Mouse (Mus musculus) liver, embryonic 12.5 days (tissue): ENCODE measurements around the gene Camta1. TPM values are rescaled to one million over a fixed set of nuclear protein-coding genes. Genes with fewer than 3 reads are reported as not detected.

Experiments
- ATAC-seq: fragments of 200-750 bp; cut with Nextera tagmentation; 2 replicates; pipeline ENCODE4 v1.8.0; 2017; ENCODE audit warnings: moderate number of reproducible peaks, mild to moderate bottlenecking, moderate library complexity
- H3K27ac ChIP-seq: fragments of 300-500 bp; sonication (generic); 2 replicates; pipeline ENCODE4 v1.5.1; 2016; ENCODE audit warnings: mild to moderate bottlenecking
- H3K27me3 ChIP-seq: fragments of 300-500 bp; sonication (generic); replicated peaks from 2 replicates; pipeline ENCODE4 v1.6.1; 2016; ENCODE audit warnings: mild to moderate bottlenecking, moderate library complexity
- H3K36me3 ChIP-seq: fragments of 300-500 bp; sonication (generic); 2 replicates; pipeline ENCODE4 v1.6.1; 2016; ENCODE audit warnings: mild to moderate bottlenecking, moderate library complexity
- H3K4me1 ChIP-seq: fragments of 300-500 bp; sonication (generic); 2 replicates; pipeline ENCODE4 v1.6.1; 2016
- H3K4me2 ChIP-seq: fragments of 300-500 bp; sonication (generic); 2 replicates; pipeline ENCODE4 v1.6.1; 2016; ENCODE audit warnings: mild to moderate bottlenecking, moderate library complexity
- H3K4me3 ChIP-seq: fragments of 300-500 bp; sonication (generic); 2 replicates; pipeline ENCODE4 v1.5.1; 2016; ENCODE audit warnings: mild to moderate bottlenecking, moderate library complexity
- H3K9ac ChIP-seq: fragments of 300-500 bp; sonication (generic); 2 replicates; pipeline ENCODE4 v1.6.1; 2016; ENCODE audit warnings: mild to moderate bottlenecking, moderate library complexity
- H3K9me3 ChIP-seq: fragments of 300-500 bp; sonication (generic); replicated peaks from 2 replicates; pipeline ENCODE4 v1.6.1; 2016; ENCODE audit warnings: mild to moderate bottlenecking, moderate library complexity
- WGBS: fragments of 180-500 bp; shearing (Covaris S2); methylation state at CpG from one replicate; pipeline ENCODE4 v1.1.7; 2016; ENCODE audit not compliant: insufficient replicate concordance; 5-methylcytosine and 5-hydroxymethylcytosine counted together
- polyA plus RNA-seq: library from polyadenylated mRNA; unstranded; fragments of >200 nt; fragmentation: Nextera tagmentation; extraction: Ambion mirVana; gene quantifications from 2 replicates; pipeline ENCODE4 v1.2.1, GENCODE M21; 2016

Camta1 gene
- polyA plus RNA-seq, 1 experiment from 2014 or later: 49.6 TPM

- WGBS: 78% methylated on average over 12 of the region's 12 CpGs
- ATAC-seq: no peak
- Histone ChIP-seq H3K36me3 (no peaks in the 10 kb centered on the region), H3K27ac (no peak overlapping the region), H3K4me1 (no peaks in the 10 kb centered on the region), H3K9me3 (0 out of 2 replicates have a peak, but pooled peaks cover 5% of the 10 kb centered on the region), H3K4me2 (no peak overlapping the region), H3K27me3 (no peaks in the 10 kb centered on the region), H3K4me3 (no peak overlapping the region), H3K9ac (no peak overlapping the region)
Measured at GRCm38 (mm10) chr4:151346673-151347072, 515.0 kb downstream of the Camta1 start.

- no peaks in the 10 kb centered on the region for H3K4me1 ChIP-seq
- H3K27ac ChIP-seq: no peak overlapping the region
- H3K4me2 ChIP-seq: no peak overlapping the region
- no peak overlapping the region for H3K9ac ChIP-seq
- H3K36me3 ChIP-seq: no peaks in the 10 kb centered on the region
- 0 out of 2 replicates have a peak, but pooled peaks cover 5% of the 10 kb centered on the region for H3K9me3 ChIP-seq
- no peak overlapping the region for H3K4me3 ChIP-seq
- 77% methylated on average over 10 of the region's 10 CpGs for WGBS
- no peak for ATAC-seq
- no peaks in the 10 kb centered on the region for H3K27me3 ChIP-seq
Measured at GRCm38 (mm10) chr4:151344811-151345210, 516.9 kb downstream of the Camta1 start.

GRCm38 (mm10) chr4:151339421-151339820, 522.3 kb downstream of the Camta1 start:
- 62% methylated on average over 7 of the region's 7 CpGs for WGBS
- Histone ChIP-seq H3K9ac (no peak overlapping the region), H3K27me3 (no peaks in the 10 kb centered on the region), H3K9me3 (no peaks in the 10 kb centered on the region), H3K36me3 (no peaks in the 10 kb centered on the region), H3K27ac (no peak overlapping the region), H3K4me3 (no peak overlapping the region), H3K4me1 (no peaks in the 10 kb centered on the region), H3K4me2 (no peak overlapping the region)
- ATAC-seq: no peak

- H3K27ac ChIP-seq: no peak overlapping the region
- H3K9me3 ChIP-seq: no peaks in the 10 kb centered on the region
- H3K4me3 ChIP-seq: no peak overlapping the region
- 69% methylated on average over 7 of the region's 7 CpGs for WGBS
- no peaks in the 10 kb centered on the region for H3K36me3 ChIP-seq
- no peaks in the 10 kb centered on the region for H3K4me1 ChIP-seq
- H3K27me3 ChIP-seq: no peaks in the 10 kb centered on the region
- no peak overlapping the region for H3K9ac ChIP-seq
- no peak overlapping the region for H3K4me2 ChIP-seq
- no peak for ATAC-seq
Measured at GRCm38 (mm10) chr4:151338931-151339330, 522.7 kb downstream of the Camta1 start.

- Histone ChIP-seq H3K4me1 (no peaks in the 10 kb centered on the region), H3K36me3 (no peaks in the 10 kb centered on the region), H3K4me3 (no peak overlapping the region), H3K27me3 (no peaks in the 10 kb centered on the region), H3K9ac (no peak overlapping the region), H3K4me2 (no peak overlapping the region), H3K27ac (no peak overlapping the region), H3K9me3 (no peaks in the 10 kb centered on the region)
- WGBS: 28% methylated on average over 11 of the region's 11 CpGs
- ATAC-seq: no peak
Measured at GRCm38 (mm10) chr4:151337543-151337942, 524.1 kb downstream of the Camta1 start.

- H3K36me3 ChIP-seq: no peaks in the 10 kb centered on the region
- no peaks in the 10 kb centered on the region for H3K27me3 ChIP-seq
- no peaks in the 10 kb centered on the region for H3K4me1 ChIP-seq
- H3K9ac ChIP-seq: no peak overlapping the region
- ATAC-seq: no peak
- no peak overlapping the region for H3K27ac ChIP-seq
- H3K4me3 ChIP-seq: no peak overlapping the region
- H3K9me3 ChIP-seq: no peaks in the 10 kb centered on the region
- no peak overlapping the region for H3K4me2 ChIP-seq
- 73% methylated on average over 13 of the region's 13 CpGs for WGBS
Measured at GRCm38 (mm10) chr4:151336413-151336812, 525.3 kb downstream of the Camta1 start.

GRCm38 (mm10) chr4:151334951-151335742, 526.5 kb downstream of the Camta1 start:
- Histone ChIP-seq H3K9me3 (no peaks in the 10 kb centered on the region), H3K4me3 (no peak overlapping the region), H3K4me1 (no peaks in the 10 kb centered on the region), H3K27me3 (no peaks in the 10 kb centered on the region), H3K27ac (no peak overlapping the region), H3K4me2 (no peak overlapping the region), H3K36me3 (no peaks in the 10 kb centered on the region), H3K9ac (no peak overlapping the region)
- 32% methylated on average over 23 of the region's 23 CpGs for WGBS
- ATAC-seq: no peak; the same call in 1 of the 2 replicates

GRCm38 (mm10) chr4:151332074-151332849, 529.4 kb downstream of the Camta1 start:
- H3K4me2 ChIP-seq: no peak overlapping the region
- H3K27me3 ChIP-seq: no peaks in the 10 kb centered on the region
- no peak overlapping the region for H3K4me3 ChIP-seq
- no peak for ATAC-seq
- H3K36me3 ChIP-seq: no peaks in the 10 kb centered on the region
- H3K9me3 ChIP-seq: no peaks in the 10 kb centered on the region
- H3K4me1 ChIP-seq: no peaks in the 10 kb centered on the region
- H3K27ac ChIP-seq: no peak overlapping the region
- WGBS: 76% methylated on average over 19 of the region's 19 CpGs
- H3K9ac ChIP-seq: no peak overlapping the region

GRCm38 (mm10) chr4:151330983-151331382, 530.7 kb downstream of the Camta1 start:
- H3K9me3 ChIP-seq: no peaks in the 10 kb centered on the region
- H3K27ac ChIP-seq: no peak overlapping the region
- no peak for ATAC-seq
- H3K4me1 ChIP-seq: no peaks in the 10 kb centered on the region
- H3K4me2 ChIP-seq: no peak overlapping the region
- no peak overlapping the region for H3K4me3 ChIP-seq
- no peaks in the 10 kb centered on the region for H3K36me3 ChIP-seq
- no peak overlapping the region for H3K9ac ChIP-seq
- H3K27me3 ChIP-seq: no peaks in the 10 kb centered on the region
- 48% methylated on average over 8 of the region's 8 CpGs for WGBS

GRCm38 (mm10) chr4:151328071-151328470, 533.6 kb downstream of the Camta1 start:
- no peak overlapping the region for H3K27ac ChIP-seq
- H3K36me3 ChIP-seq: no peaks in the 10 kb centered on the region
- no peaks in the 10 kb centered on the region for H3K27me3 ChIP-seq
- H3K9me3 ChIP-seq: no peaks in the 10 kb centered on the region
- WGBS: 59% methylated on average over 6 of the region's 6 CpGs
- H3K4me3 ChIP-seq: no peak overlapping the region
- no peaks in the 10 kb centered on the region for H3K4me1 ChIP-seq
- no peak overlapping the region for H3K9ac ChIP-seq
- no peak overlapping the region for H3K4me2 ChIP-seq
- no peak for ATAC-seq

GRCm38 (mm10) chr4:151326971-151327686, 534.5 kb downstream of the Camta1 start:
- H3K27ac ChIP-seq: no peak overlapping the region
- H3K4me2 ChIP-seq: no peak overlapping the region

GRCm38 (mm10) chr4:151316428-151316827, 545.2 kb downstream of the Camta1 start:
- Histone ChIP-seq H3K36me3 (no peaks in the 10 kb centered on the region), H3K27ac (no peak overlapping the region), H3K9ac (no peak overlapping the region), H3K4me2 (no peak overlapping the region), H3K27me3 (no peaks in the 10 kb centered on the region), H3K4me3 (no peak overlapping the region), H3K9me3 (no peaks in the 10 kb centered on the region), H3K4me1 (no peaks in the 10 kb centered on the region)
- 76% methylated on average over 10 of the region's 10 CpGs for WGBS
- no peak for ATAC-seq

More at GRCm38 (mm10) chr4:151326971-151327686, 534.5 kb downstream of the Camta1 start:
- H3K4me1 ChIP-seq: no peaks in the 10 kb centered on the region
- H3K4me3 ChIP-seq: no peak overlapping the region
- H3K27me3 ChIP-seq: no peaks in the 10 kb centered on the region
- WGBS: 72% methylated on average over 8 of the region's 8 CpGs
- H3K9ac ChIP-seq: no peak overlapping the region
- H3K36me3 ChIP-seq: no peaks in the 10 kb centered on the region
- no peak for ATAC-seq
- H3K9me3 ChIP-seq: no peaks in the 10 kb centered on the region
